Mouse (Mus musculus): ENCODE measurements around the gene Ppp1r14a. TPM values are rescaled to one million over a fixed set of nuclear protein-coding genes. Genes with fewer than 3 reads are reported as not detected.

The Ppp1r14a gene
- total RNA-seq, 2 experiments from 2014 or later, result not detected

- ATAC-seq (ENCODE audit: poor library complexity, severe bottlenecking), result no peak
Observed at GRCm38 (mm10) chr7:29279261-29279660, 9.8 kb upstream of the Ppp1r14a start.

GRCm38 (mm10) chr7:29279924-29280323, 9.2 kb upstream of the Ppp1r14a start:
- no peak for ATAC-seq (ENCODE audit: poor library complexity, severe bottlenecking)

DNA sequence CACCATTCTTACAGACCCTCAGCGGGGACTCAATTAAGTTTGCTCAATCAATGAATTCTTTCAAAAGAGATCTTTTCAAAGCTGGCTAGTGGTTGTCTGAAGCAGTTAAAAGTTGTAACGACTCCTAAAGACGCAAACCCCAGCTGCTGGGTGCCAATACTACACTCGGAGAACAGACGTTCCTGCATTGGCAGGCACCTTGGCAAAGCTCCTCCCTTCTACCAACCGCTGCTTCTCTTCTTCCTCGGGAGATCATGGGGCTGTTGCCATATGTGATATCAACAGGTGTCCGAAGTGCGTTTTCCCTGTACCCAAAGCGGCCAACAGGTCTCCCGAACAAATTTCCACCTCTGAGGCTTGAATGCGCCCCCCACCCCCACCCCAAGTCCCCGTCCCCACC, 8.3 kb upstream of the Ppp1r14a start:
- ATAC-seq (ENCODE audit: poor library complexity, severe bottlenecking), result no peak

- peak; percentile 88 for ATAC-seq (ENCODE audit: poor library complexity, severe bottlenecking)
Observed at GRCm38 (mm10) chr7:29281201-29282073, 7.7 kb upstream of the Ppp1r14a start, which contains the start of gene Spint2. Gene Spint2 (minus strand): TSS chr7:29281912.

GRCm38 (mm10) chr7:29282074-29282554, 7.0 kb upstream of the Ppp1r14a start:
- ATAC-seq (ENCODE audit: poor library complexity, severe bottlenecking), result peak; percentile 4; the same call in 1 of the 2 replicates

DNA sequence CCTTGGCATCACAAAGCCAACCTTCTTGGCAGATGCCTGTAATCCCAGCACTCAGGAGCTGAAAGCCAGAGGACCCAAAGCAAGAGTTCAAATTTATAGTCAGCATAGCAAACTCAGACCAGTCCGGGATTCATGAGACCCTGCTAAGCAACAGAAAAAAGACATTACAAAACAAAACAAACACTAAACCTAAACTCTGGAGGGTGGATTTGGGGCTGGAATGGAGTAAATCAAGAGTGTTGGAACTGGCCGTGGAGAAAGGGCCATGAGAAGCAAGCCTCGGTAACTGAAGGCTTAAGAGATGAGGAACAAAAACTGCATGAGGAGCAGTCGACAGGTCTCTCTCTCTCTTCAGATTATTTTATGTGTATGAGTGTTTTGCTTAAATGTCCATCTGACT, 5.2 kb upstream of the Ppp1r14a start:
- ATAC-seq (ENCODE audit: poor library complexity, severe bottlenecking), result no peak

DNA sequence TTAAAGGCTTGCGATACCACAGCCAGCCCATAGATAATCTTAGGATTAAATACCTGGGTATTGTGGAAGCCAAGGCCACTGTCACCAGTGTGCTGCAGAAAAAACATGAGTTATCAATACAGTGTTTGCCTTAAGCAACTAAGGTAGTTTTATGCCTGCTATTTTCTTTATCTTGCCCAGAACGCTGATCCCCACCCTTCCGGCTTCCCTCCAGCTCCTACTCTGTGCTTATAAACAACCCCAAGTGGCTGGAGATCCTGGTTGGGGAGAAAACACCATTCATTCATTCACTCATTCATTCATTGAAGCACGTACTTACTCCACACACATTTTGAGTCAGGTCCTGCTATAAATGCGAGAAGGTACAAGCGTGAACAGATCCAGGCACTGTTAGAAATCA, 4.6 kb upstream of the Ppp1r14a start:
- no peak for ATAC-seq (ENCODE audit: poor library complexity, severe bottlenecking)

DNA sequence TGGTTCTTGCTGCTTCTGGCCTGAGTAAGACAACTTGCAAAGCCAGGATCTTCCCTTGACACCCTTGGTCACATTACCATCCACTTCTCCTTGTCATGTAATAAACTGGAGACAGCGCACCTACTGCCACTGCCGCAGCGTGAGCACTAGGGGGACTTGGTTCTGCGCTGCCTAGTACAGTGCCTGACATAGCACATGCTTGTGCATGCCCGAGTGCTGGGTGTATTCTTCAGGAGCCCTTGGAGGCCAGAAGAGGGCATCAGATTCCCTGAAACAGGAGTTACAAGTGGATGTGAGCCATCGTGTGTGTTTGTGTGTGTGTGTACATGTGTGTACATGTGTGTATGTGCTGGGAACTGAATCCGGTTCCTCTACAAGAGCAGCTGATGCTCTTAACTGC, 1.6 kb upstream of the Ppp1r14a start:
- no peak for ATAC-seq (ENCODE audit: poor library complexity, severe bottlenecking)

- ATAC-seq (ENCODE audit: poor library complexity, severe bottlenecking), result no peak
Observed at GRCm38 (mm10) chr7:29288079-29288478, 1.0 kb upstream of the Ppp1r14a start.

- no peak for ATAC-seq (ENCODE audit: poor library complexity, severe bottlenecking)
Observed at GRCm38 (mm10) chr7:29289856-29290255, 748 bp downstream of the Ppp1r14a start.

- ATAC-seq (ENCODE audit: poor library complexity, severe bottlenecking), result no peak
Observed at GRCm38 (mm10) chr7:29290691-29291485, 1.8 kb downstream of the Ppp1r14a start.

GRCm38 (mm10) chr7:29291616-29292457, 2.7 kb downstream of the Ppp1r14a start:
- ATAC-seq (ENCODE audit: poor library complexity, severe bottlenecking), result no peak

- ATAC-seq (ENCODE audit: poor library complexity, severe bottlenecking), result no peak
Observed at GRCm38 (mm10) chr7:29292458-29293098, 3.5 kb downstream of the Ppp1r14a start.

DNA sequence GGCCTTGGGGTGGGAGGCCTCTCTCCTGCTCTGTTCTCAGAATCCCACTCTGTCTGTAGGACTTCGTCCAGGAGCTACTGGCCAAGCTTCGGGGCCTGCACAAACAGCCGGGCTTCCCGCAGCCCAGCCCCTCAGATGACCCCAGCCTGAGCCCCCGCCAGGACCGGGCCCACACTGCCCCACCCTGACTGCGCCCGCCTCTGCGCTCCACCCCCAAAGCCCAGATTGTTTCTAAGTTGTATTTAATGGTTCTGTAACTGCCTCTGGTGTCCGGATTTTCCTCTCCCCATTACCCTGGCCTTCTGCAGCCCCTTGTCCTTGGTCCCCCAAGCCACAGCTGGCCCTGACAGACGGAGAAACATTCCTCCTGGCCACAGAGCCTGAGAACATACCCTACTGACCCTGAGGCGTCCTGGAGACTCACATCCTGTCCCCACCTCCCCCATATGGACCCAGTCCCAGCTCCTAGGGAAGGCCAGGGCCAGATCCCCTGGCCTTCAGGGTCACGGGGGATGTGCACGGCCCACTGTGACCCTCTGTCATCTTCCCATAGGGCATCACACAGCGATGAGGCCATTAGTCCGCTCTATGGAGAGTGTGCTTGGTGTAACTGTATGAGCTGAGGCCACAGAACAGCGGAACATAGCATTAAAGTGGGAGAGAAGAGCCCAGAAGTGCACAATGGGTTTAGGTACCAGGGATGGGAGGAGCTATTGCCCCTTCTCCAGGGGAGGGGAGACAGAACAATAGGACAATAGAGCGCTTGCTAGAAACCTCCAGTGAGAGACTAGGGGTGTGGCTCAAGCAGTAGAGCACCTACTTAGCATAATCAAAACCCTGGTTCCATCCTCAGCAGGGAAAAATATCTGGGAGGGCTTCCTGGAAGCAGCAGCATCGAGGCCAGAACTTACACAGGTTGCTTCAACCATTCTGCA, 4.3 kb downstream of the Ppp1r14a start:
- no peak for ATAC-seq (ENCODE audit: poor library complexity, severe bottlenecking)

DNA sequence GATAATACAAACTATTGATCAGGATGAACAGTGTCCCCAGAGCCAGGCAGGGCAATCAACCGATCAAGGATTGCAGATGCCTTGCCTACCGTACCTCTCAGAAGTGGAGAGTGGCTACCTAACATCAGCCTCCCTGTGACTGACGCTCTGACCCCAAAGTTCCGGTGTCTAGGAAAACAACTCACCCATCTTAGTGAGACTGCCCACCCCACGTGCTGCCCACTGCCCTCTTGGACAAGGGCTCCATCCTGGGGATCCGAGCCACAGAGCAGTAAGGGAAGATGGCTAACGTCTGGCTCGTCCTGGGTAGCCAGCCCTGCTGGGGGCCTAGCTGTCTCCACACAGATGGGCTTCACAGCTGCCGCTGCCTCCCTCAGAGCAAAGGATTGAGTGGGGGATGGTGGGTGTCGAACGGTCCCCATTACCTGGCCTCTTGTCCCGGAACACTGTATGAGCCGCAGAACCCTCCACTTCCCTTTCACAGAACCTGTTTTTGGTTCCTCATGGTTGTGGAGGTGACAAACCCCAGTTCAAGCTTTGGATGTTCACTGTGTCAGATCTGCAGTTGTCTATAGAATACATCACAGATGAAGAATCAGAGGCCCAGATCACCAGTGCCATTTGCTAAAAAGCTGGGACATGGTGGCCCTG, 5.1 kb downstream of the Ppp1r14a start:
- peak; percentile 24; the same call in 1 of the 2 replicates for ATAC-seq (ENCODE audit: poor library complexity, severe bottlenecking)

GRCm38 (mm10) chr7:29295861-29296647, 6.9 kb downstream of the Ppp1r14a start:
- no peak for ATAC-seq (ENCODE audit: poor library complexity, severe bottlenecking)

DNA sequence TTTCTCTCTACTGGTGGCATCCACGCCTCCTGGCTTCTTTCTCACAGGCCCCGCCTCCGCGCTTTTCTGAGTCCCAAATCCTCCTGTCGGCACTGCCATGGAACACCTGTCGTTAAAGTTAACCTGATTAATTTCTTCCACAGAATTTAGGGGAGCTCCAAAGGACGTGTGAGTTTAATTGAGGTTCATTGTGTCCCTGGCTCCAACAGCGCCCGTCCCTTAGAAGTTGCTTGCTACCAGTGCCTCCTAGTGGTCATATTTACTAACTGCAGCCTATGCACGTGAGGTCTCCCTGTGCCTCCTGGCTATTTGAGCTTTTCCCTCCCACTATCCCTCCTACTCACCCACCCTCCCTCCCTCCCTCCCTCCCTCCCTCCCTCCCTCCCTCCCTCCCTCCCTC, 7.9 kb downstream of the Ppp1r14a start:
- peak; percentile 84 for ATAC-seq (ENCODE audit: poor library complexity, severe bottlenecking)

DNA sequence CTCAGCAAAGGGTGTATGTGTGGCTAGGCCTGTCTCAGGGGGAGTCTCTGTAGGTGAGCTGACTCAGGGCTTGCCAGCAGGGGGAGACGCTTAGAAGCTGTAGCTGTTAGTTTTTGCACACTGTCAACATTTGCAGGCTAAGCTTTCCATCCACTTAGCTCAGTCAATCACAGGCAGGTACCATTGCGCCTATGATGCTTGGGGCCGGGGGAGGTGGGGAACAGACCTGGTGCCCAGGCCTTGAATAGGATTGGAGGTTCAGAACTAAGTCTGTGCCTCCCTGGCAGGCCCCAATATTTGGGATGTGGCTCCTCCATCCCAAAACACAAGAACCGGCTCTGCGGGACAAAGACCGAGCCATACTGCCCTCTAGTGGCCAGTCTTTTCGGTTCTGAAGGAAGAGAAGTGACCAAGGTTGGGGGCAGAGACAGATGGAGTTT, 12.0 kb downstream of the Ppp1r14a start:
- peak; percentile 52; the same call in 1 of the 2 replicates for ATAC-seq (ENCODE audit: poor library complexity, severe bottlenecking)
